10 mouse cellular contexts compared by ENCODE assay signal in the genomic region with DNA sequence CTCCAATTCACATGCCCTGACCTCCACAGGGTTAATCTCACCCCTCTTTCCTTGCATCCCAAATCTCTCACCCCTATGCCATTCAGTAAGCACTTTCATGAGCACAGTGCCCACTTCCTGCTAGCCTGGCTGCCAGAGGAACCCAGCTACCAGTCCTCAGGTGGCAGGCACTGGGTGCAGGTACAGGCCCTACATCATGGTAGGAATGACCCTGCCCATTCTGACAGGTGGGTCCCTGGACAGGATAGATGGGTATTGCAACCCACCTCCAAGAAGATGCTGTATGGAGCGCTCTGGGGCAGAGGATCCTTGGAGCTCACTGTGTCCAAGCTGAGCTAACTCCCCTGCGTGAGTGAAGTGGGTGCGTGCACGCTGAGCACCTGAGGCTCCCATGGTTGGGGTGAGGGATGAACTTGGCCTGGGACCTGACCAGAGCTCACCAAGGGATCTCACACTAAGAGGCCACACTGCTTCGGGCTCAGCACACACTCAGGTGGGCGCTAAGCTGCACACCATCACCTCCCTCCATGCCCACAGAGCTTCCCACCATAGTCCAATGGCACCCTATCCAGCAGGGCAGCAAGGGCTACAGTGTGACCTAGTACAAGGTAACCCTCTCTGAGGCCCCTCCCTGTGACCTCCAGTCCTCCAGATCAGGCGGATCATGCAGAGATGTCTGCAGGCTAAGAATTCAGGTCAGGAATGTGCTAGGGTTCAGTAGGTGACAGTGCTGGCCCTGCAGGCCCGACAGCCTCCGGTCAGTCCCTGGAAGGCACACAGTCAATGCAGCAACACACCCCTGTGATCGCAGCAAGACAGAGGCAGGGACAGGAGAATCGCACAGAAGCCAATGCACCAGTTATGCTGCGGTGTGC. TPM values are rescaled to one million over a fixed set of nuclear protein-coding genes. Genes with fewer than 3 reads are reported as not detected.
A peak's percentile ranks its signal among the peaks of the same experiment; 100 is the strongest.
DNase-seq lines count a peak whose midpoint lies in the region; ATAC-seq and TF ChIP-seq lines count a peak whose summit lies in the region.
"Had no signal": no experiment of that assay in that cellular context is flagged by ENCODE, and none has a peak within 500 bp of the region (broad histone marks: within the 10 kb centered on the region; RNA-seq: fewer than 3 reads in every experiment).

No protein-coding gene starts in this region.

- no peak for ATAC-seq in liver, embryonic 12.5 days
- no peak for ATAC-seq in midbrain, embryonic 11.5 days (ENCODE audit: low FRiP score)

- H3K27ac ChIP-seq in gastrocnemius, adult 2 months, result peak overlapping the region; percentile 77
- no peak overlapping the region for H3K27ac ChIP-seq in liver, adult 2 months (replicated peaks; ENCODE audit: insufficient read depth, low read depth, low read length)
- no peak overlapping the region for H3K27ac ChIP-seq in liver, embryonic 12.5 days
- peak overlapping the region; percentile 97 for H3K27ac ChIP-seq in hindbrain, embryonic 10.5 days
- peak overlapping the region; percentile 97 for H3K27ac ChIP-seq in midbrain, embryonic 11.5 days (ENCODE audit: low read depth, low read length)
- H3K27ac ChIP-seq: macrophage had no signal

- no peak for DNase-seq in gastrocnemius, adult 2 months
- no peak for DNase-seq in gastrocnemius, postnatal 36 days
- peak; percentile 48 for DNase-seq in liver, adult 2 months (ENCODE audit: extremely low read depth, low read depth, low spot score)
- DNase-seq in hindbrain, embryonic 10.5 days (ENCODE audit: low spot score), result no peak
- DNase-seq in midbrain, embryonic 11.5 days (ENCODE audit: low spot score, missing footprints), result no peak
- DNase-seq in spleen, postnatal 36 days (ENCODE audit: low spot score in 2 of 2), result no peak
- DNase-seq in T-cell, adult 2 months (ENCODE audit: low spot score), result no peak
- DNase-seq: layer of hippocampus, adult 9-11 months had no signal

- H3K9me3 ChIP-seq in liver, embryonic 12.5 days (replicated peaks), result no peaks in the 10 kb centered on the region
- H3K9me3 ChIP-seq in hindbrain, embryonic 10.5 days, result no peaks in the 10 kb centered on the region
- no peaks in the 10 kb centered on the region for H3K9me3 ChIP-seq in midbrain, embryonic 11.5 days (ENCODE audit: control insufficient read depth, low read length)

- TF ChIP-seq CTCF in gastrocnemius, adult 2 months (IDR thresholded peaks at IDR 0.05), result no peak
- no peak for TF ChIP-seq CTCF in liver, adult 2 months (IDR thresholded peaks at IDR 0.05; ENCODE audit: low read depth, low read length)

- no peaks in the 10 kb centered on the region for H3K4me1 ChIP-seq in liver, adult 2 months (ENCODE audit: control insufficient read depth, insufficient read depth, low read length)
- H3K4me1 ChIP-seq in liver, embryonic 12.5 days, result peaks cover 30% of the 10 kb centered on the region
- peaks cover 90% of the 10 kb centered on the region for H3K4me1 ChIP-seq in hindbrain, embryonic 10.5 days (replicated peaks)
- peaks cover 52% of the 10 kb centered on the region for H3K4me1 ChIP-seq in midbrain, embryonic 11.5 days (ENCODE audit: control insufficient read depth, insufficient read depth, low read length)

- intact Hi-C loops in gastrocnemius, adult 2 months (cut with DNase I), result no loop called here
- intact Hi-C loops in gastrocnemius, postnatal 36 days (cut with DNase I), result no loop called here

- H3K36me3 ChIP-seq in liver, adult 2 months (ENCODE audit: control insufficient read depth, insufficient read depth, low read length), result no peaks in the 10 kb centered on the region
- no peaks in the 10 kb centered on the region for H3K36me3 ChIP-seq in liver, embryonic 12.5 days
- peaks cover 24% of the 10 kb centered on the region for H3K36me3 ChIP-seq in hindbrain, embryonic 10.5 days
- H3K36me3 ChIP-seq in midbrain, embryonic 11.5 days (ENCODE audit: control insufficient read depth, insufficient read depth, low read length), result no peaks in the 10 kb centered on the region

- no peak for TF ChIP-seq POLR2A in liver, adult 2 months (IDR thresholded peaks at IDR 0.05; ENCODE audit: extremely low read depth, insufficient read depth, low read length)

- WGBS in liver, adult 2 months, result 65% methylated on average over 12 of the region's 12 CpGs
- WGBS in liver, embryonic 12.5 days (ENCODE audit: insufficient replicate concordance), result 72% methylated on average over 12 of the region's 12 CpGs
- WGBS in hindbrain, embryonic 10.5 days, result 61% methylated on average over 12 of the region's 12 CpGs
- WGBS in midbrain, embryonic 11.5 days, result 61% methylated on average over 12 of the region's 12 CpGs

- no peaks in the 10 kb centered on the region for H3K27me3 ChIP-seq in liver, adult 2 months (ENCODE audit: control insufficient read depth, insufficient read depth, low read length)
- H3K27me3 ChIP-seq in liver, embryonic 12.5 days (replicated peaks), result no peaks in the 10 kb centered on the region
- H3K27me3 ChIP-seq in hindbrain, embryonic 10.5 days (ENCODE audit: insufficient read depth, poor library complexity, severe bottlenecking), result no peaks in the 10 kb centered on the region
- no peaks in the 10 kb centered on the region for H3K27me3 ChIP-seq in midbrain, embryonic 11.5 days (ENCODE audit: control insufficient read depth, insufficient read depth, low read length)

- no peak overlapping the region for H3K9ac ChIP-seq in liver, adult 2 months (ENCODE audit: low read depth, low read length)
- no peak overlapping the region for H3K9ac ChIP-seq in liver, embryonic 12.5 days
- H3K9ac ChIP-seq in midbrain, embryonic 11.5 days (ENCODE audit: low read length), result peak overlapping the region; percentile 31

- H3K4me3 ChIP-seq in gastrocnemius, adult 2 months, result no peak overlapping the region
- no peak overlapping the region for H3K4me3 ChIP-seq in liver, adult 2 months (ENCODE audit: insufficient read depth, low read depth, low read length)
- H3K4me3 ChIP-seq in liver, embryonic 12.5 days, result no peak overlapping the region
- H3K4me3 ChIP-seq in hindbrain, embryonic 10.5 days, result peak overlapping the region; percentile 42; the same call in 1 of the 2 replicates
- no peak overlapping the region for H3K4me3 ChIP-seq in midbrain, embryonic 11.5 days (ENCODE audit: low read depth, low read length)

- H3K79me2 ChIP-seq in liver, adult 2 months (ENCODE audit: control insufficient read depth, insufficient read depth, low read length), result no peaks in the 10 kb centered on the region

- no peak overlapping the region for H3K4me2 ChIP-seq in liver, embryonic 12.5 days
- H3K4me2 ChIP-seq in midbrain, embryonic 11.5 days, result no peak overlapping the region

RNA-seq across cellular contexts. Expression of a gene that starts 39.9 kb away (rescaled TPM):
- total RNA-seq in gastrocnemius, adult 2 months (2021), result 10 to 100 TPM; 50.9 to 66.3 TPM
- 10 to 100 TPM; 39.0 to 49.9 TPM for total RNA-seq in gastrocnemius, postnatal 36 days (2021)
- total RNA-seq in liver, adult 2 months (2014; rRNA removed), result 17.7 and 25.5 TPM in 2 replicates
- 54.4 and 69.9 TPM in 2 replicates for polyA plus RNA-seq in liver, adult 2 months (2012; rRNA removed)
- 3.5 and 3.7 TPM in 2 replicates for polyA plus RNA-seq in liver, embryonic 12.5 days (2016; fragmentation: Nextera tagmentation; extraction: Ambion mirVana)
- 23.7 and 32.3 TPM in 2 replicates for polyA plus RNA-seq in hindbrain, embryonic 10.5 days (2016; fragmentation: Nextera tagmentation; extraction: Ambion mirVana)
- 17.6 and 18.5 TPM in 2 replicates for polyA plus RNA-seq in midbrain, embryonic 11.5 days (2014; fragmentation: Nextera tagmentation; extraction: Ambion mirVana)

Comparison
In these comparisons a context has a peak if more than half of its experiments do, and no peak if none do; other contexts are left out.
1. H3K27ac ChIP-seq: peak in gastrocnemius, adult 2 months (single experiment), hindbrain, embryonic 10.5 days (single experiment) and midbrain, embryonic 11.5 days (single experiment); none in liver, adult 2 months (single experiment) and liver, embryonic 12.5 days (single experiment).